8 mouse cellular contexts compared by ENCODE assay signal in genomic region chr5:136427772-136428497, GRCm38 (mm10).
DNase-seq lines count a peak whose midpoint lies in the region; ATAC-seq and TF ChIP-seq lines count a peak whose summit lies in the region.

No protein-coding gene starts in this region.

- 0 out of 2 replicates have a peak, but pooled peaks cover 6% of the 10 kb centered on the region for H3K27me3 ChIP-seq in embryonic facial prominence, embryonic 14.5 days (replicated peaks; ENCODE audit: control insufficient read depth, insufficient read depth, low read length)
- no peaks in the 10 kb centered on the region for H3K27me3 ChIP-seq in heart, postnatal 0 days (ENCODE audit: control insufficient read depth, insufficient read depth, low read length)
- H3K27me3 ChIP-seq in myocyte (ENCODE audit: control insufficient read depth, insufficient read depth, insufficient read length), result no peaks in the 10 kb centered on the region

- peak overlapping the region; percentile 41 for H3K27ac ChIP-seq in embryonic facial prominence, embryonic 14.5 days (replicated peaks; ENCODE audit: low read depth, low read length)
- H3K27ac ChIP-seq in heart, postnatal 0 days (ENCODE audit: low read depth), result peak overlapping the region; percentile 90

- no peak overlapping the region for H3K9ac ChIP-seq in embryonic facial prominence, embryonic 14.5 days (ENCODE audit: low read depth, low read length)
- 0 out of 2 replicates have a peak overlapping the region, but pooled peaks have one; percentile 13 for H3K9ac ChIP-seq in heart, postnatal 0 days (replicated peaks; ENCODE audit: low read depth, low read length)

- H3K4me2 ChIP-seq in embryonic facial prominence, embryonic 14.5 days (ENCODE audit: low read depth, low read length), result no peak overlapping the region
- peak overlapping the region; percentile 43 for H3K4me2 ChIP-seq in heart, postnatal 0 days (ENCODE audit: low read depth, low read length)
- H3K4me2 ChIP-seq in myocyte (ENCODE audit: low read depth), result peak overlapping the region; percentile 50

- no peak overlapping the region for H3ac ChIP-seq in myocyte (ENCODE audit: control insufficient read depth, insufficient read length)

- peaks cover 19% of the 10 kb centered on the region for H3K4me1 ChIP-seq in embryonic facial prominence, embryonic 14.5 days (ENCODE audit: control insufficient read depth, insufficient read depth, low read length)
- H3K4me1 ChIP-seq in heart, postnatal 0 days (ENCODE audit: control insufficient read depth, insufficient read depth), result peaks cover 33% of the 10 kb centered on the region

- peak; percentile 42 for ATAC-seq in embryonic facial prominence, embryonic 14.5 days (ENCODE audit: low read depth)
- ATAC-seq in heart, postnatal 0 days (ENCODE audit: insufficient read depth, low read depth), result peak; percentile 70
- ATAC-seq in activated CD4-positive, CD25-positive, alpha-beta regulatory T cell, adult 4 months, result no peak

- no peak for TF ChIP-seq CTCF in heart, postnatal 0 days (IDR thresholded peaks at IDR 0.05; ENCODE audit: low read depth)

- H3K4me3 ChIP-seq in embryonic facial prominence, embryonic 14.5 days (ENCODE audit: low read depth, low read length), result no peak overlapping the region
- H3K4me3 ChIP-seq in heart, postnatal 0 days (ENCODE audit: low read depth, low read length), result peak overlapping the region; percentile 4; the same call in 1 of the 2 replicates
- H3K4me3 ChIP-seq in myocyte, result no peak overlapping the region

- no peak for TF ChIP-seq POLR2A in myocyte (IDR thresholded peaks at IDR 0.05; ENCODE audit: insufficient read length, low read depth)

- no peak; the same call in 1 of the 2 replicates for TF ChIP-seq EP300 in heart, postnatal 0 days (IDR thresholded peaks at IDR 0.05; ENCODE audit: low read depth)

- peak; percentile 11 for DNase-seq in embryo, embryonic 11 days
- DNase-seq in embryo, embryonic 10 days (ENCODE audit: low spot score), result no peak
- peak; percentile 79 for DNase-seq in embryonic facial prominence, embryonic 14.5 days (ENCODE audit: low spot score)
- peak; percentile 72 for DNase-seq in heart, postnatal 0 days (ENCODE audit: low spot score)
- DNase-seq in kidney, postnatal 25 days, result peak; percentile 54 to 80
- DNase-seq in urinary bladder, postnatal 25 days (ENCODE audit: low spot score), result no peak

- WGBS in embryonic facial prominence, embryonic 14.5 days, result 46% methylated on average over 13 of the region's 13 CpGs
- 6% methylated on average over 13 of the region's 13 CpGs for WGBS in heart, postnatal 0 days

- H3K9me3 ChIP-seq in embryonic facial prominence, embryonic 14.5 days (ENCODE audit: control insufficient read depth, low read length), result no peaks in the 10 kb centered on the region
- H3K9me3 ChIP-seq in heart, postnatal 0 days (replicated peaks; ENCODE audit: control insufficient read depth, low read length), result no peaks in the 10 kb centered on the region

- peaks cover 7% of the 10 kb centered on the region for H3K79me2 ChIP-seq in myocyte (ENCODE audit: control insufficient read depth, insufficient read depth)

- no peaks in the 10 kb centered on the region; the same call in 1 of the 2 replicates for H3K36me3 ChIP-seq in embryonic facial prominence, embryonic 14.5 days (ENCODE audit: control insufficient read depth, insufficient read depth, low read length)
- no peaks in the 10 kb centered on the region; the same call in 1 of the 2 replicates for H3K36me3 ChIP-seq in heart, postnatal 0 days (replicated peaks; ENCODE audit: control insufficient read depth, insufficient read depth, low read length)
- no peaks in the 10 kb centered on the region for H3K36me3 ChIP-seq in myocyte (ENCODE audit: control insufficient read depth, insufficient read depth)

TF ChIP-seq in myocyte, 11 proteins besides CTCF, POLR2A, EP300 and RAD21:
- TF ChIP-seq SRF (IDR thresholded peaks at IDR 0.05; ENCODE audit: control insufficient read depth, insufficient read length, low read depth), result no peak
- peak; percentile 17 to 63 (median 18) for TF ChIP-seq MYOD1 (IDR thresholded peaks at IDR 0.05; ENCODE audit: control insufficient read depth in 1 of 3, insufficient read length in 2 of 3, low read depth in 2 of 3)
- no peak for TF ChIP-seq REST (IDR thresholded peaks at IDR 0.05; ENCODE audit: insufficient read depth, insufficient read length)
- no peak for TF ChIP-seq TCF3 (IDR thresholded peaks at IDR 0.05; ENCODE audit: insufficient read length, low read depth)
- TF ChIP-seq E2F4 (IDR thresholded peaks at IDR 0.05; ENCODE audit: insufficient read depth), result no peak
- no peak for TF ChIP-seq CEBPB (IDR thresholded peaks at IDR 0.05; ENCODE audit: insufficient read depth, poor library complexity, severe bottlenecking)
- no peak for TF ChIP-seq MAX (IDR thresholded peaks at IDR 0.05; ENCODE audit: low read depth)
- no peak for TF ChIP-seq USF1 (IDR thresholded peaks at IDR 0.05; ENCODE audit: low read depth)
- no peak for TF ChIP-seq TCF12 (IDR thresholded peaks at IDR 0.05; ENCODE audit: insufficient read depth, poor library complexity, severe bottlenecking)
- TF ChIP-seq POLR2AphosphoS2 (IDR thresholded peaks at IDR 0.05; ENCODE audit: insufficient read length, low read depth), result no peak
- peak in 2 of 3 experiments; percentile 71 to 79 for TF ChIP-seq MYOG (IDR thresholded peaks at IDR 0.05; ENCODE audit: control insufficient read depth in 1 of 3, insufficient read depth in 1 of 3, insufficient read length in 2 of 3, low read depth in 2 of 3)

Comparison
In these comparisons a context has a peak if more than half of its experiments do, and no peak if none do; other contexts are left out.
1. DNase-seq: peak in embryo, embryonic 11 days (single experiment), embryonic facial prominence, embryonic 14.5 days (single experiment), heart, postnatal 0 days (single experiment) and kidney, postnatal 25 days (2 of 2); none in embryo, embryonic 10 days (single experiment) and urinary bladder, postnatal 25 days (single experiment).